Mouse (Mus musculus): ENCODE data around the gene Gm49405. TPM values are rescaled to one million over a fixed set of nuclear protein-coding genes. Genes with fewer than 3 reads are reported as not detected.
"Not testable (repeated sequence)": the region's sequence is repeated elsewhere in the genome, so short reads cannot be mapped to it uniquely, and the experiment has no call there.

Gm49405 gene
- polyA plus RNA-seq, 1 experiment = 2.4 TPM

DNA sequence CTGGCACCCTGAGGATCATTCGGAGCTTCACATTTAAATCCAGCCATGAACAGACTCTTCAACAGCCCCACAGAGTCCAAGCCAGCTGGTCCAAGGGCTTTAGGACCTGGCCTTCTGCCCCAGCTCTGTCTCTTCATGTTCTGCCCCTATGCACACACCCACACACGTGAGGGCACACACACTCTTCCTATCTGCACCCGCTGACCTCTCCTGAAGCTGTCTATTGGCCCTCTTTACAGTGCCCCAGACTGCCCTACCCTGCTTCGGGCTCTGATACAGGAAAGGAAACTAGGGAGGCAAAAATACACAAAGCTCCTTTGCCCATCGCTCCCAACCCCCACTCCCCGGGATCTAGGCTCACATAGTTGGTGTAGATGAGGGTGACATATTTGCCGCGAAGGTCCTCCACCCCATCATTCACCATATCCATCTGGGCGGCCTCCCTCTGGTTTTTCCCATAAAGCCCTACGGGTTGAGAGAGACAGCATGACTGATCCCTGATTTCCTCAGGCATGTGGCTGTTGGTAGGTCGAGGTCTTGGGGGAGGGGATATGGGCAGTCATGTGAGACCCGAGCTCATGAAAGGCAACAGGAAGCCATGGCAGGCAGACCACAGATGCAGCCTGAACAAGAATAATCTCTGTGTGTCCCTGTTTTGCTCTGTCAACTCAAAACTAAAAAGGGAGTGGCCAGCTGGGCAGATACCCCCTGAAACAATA, 36.1 kb downstream of the Gm49405 start:
- no peak overlapping the region for H3K4me3 ChIP-seq (ENCODE audit: low read depth, low read length)

DNA sequence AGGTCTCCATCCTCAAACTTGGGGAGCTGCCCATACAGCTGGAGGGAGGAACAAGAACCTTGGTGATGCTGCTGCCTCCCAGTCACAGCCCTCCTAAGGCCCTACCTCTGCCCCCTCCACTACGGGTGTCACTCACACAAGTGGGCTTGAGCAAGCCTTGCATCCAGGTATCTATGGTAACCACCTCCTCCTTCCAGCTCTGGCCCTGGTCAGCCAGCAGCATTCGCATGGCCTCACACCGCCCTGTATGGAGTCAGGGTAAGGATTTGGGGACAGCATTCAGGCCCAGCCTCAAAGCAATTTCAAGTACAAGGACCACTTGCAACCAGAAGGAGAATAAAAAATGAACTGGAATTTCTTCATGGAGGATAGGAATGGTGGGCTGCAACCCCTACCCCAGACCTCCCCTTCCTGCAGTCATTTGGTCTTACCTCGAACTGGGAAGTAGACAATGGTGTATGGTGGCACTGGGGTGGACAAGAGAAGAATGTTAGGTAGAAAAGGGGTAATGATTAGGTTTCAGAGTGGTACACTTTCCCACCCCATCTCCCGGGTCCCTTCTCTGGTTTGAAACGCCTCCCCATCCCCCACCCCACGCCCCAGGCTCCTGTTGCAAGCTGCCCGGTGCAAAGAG, 36.8 kb downstream of the Gm49405 start:
- H3K27me3 ChIP-seq (ENCODE audit: control insufficient read depth, insufficient read depth, low read length, poor library complexity, severe bottlenecking); H3K36me3 ChIP-seq (ENCODE audit: control insufficient read depth, insufficient read depth, low read length, poor library complexity, severe bottlenecking); H3K4me1 ChIP-seq (ENCODE audit: control insufficient read depth, insufficient read depth, low read length); H3K27ac ChIP-seq (ENCODE audit: insufficient read depth, low read length); H3K9me3 ChIP-seq (replicated peaks; ENCODE audit: control insufficient read depth, insufficient read depth, low read length, poor library complexity, severe bottlenecking): not testable (repeated sequence)
- Histone ChIP-seq H3K9ac (ENCODE audit: low read depth, poor library complexity, severe bottlenecking) (peak overlapping the region; percentile 68), H3K4me3 (ENCODE audit: low read depth, low read length) (peak overlapping the region; percentile 87)

More for the DNA sequence above, 36.1 kb downstream of the Gm49405 start:
- Histone ChIP-seq H3K4me1 (ENCODE audit: control insufficient read depth, insufficient read depth, low read length) (no peaks in the 10 kb centered on the region), H3K27me3 (ENCODE audit: control insufficient read depth, insufficient read depth, low read length, poor library complexity, severe bottlenecking) (no peaks in the 10 kb centered on the region), H3K27ac (ENCODE audit: insufficient read depth, low read length) (no peak overlapping the region), H3K36me3 (ENCODE audit: control insufficient read depth, insufficient read depth, low read length, poor library complexity, severe bottlenecking) (no peaks in the 10 kb centered on the region), H3K9ac (ENCODE audit: low read depth, poor library complexity, severe bottlenecking) (no peak overlapping the region), H3K9me3 (replicated peaks; ENCODE audit: control insufficient read depth, insufficient read depth, low read length, poor library complexity, severe bottlenecking) (no peaks in the 10 kb centered on the region)
- TF ChIP-seq EP300 (IDR thresholded peaks at IDR 0.05; ENCODE audit: insufficient read depth, low read depth, low read length) (no peak), POLR2A (IDR thresholded peaks at IDR 0.05; ENCODE audit: insufficient read depth, low read length) (no peak), CTCF (IDR thresholded peaks at IDR 0.05; ENCODE audit: low read depth, low read length) (no peak)

DNA sequence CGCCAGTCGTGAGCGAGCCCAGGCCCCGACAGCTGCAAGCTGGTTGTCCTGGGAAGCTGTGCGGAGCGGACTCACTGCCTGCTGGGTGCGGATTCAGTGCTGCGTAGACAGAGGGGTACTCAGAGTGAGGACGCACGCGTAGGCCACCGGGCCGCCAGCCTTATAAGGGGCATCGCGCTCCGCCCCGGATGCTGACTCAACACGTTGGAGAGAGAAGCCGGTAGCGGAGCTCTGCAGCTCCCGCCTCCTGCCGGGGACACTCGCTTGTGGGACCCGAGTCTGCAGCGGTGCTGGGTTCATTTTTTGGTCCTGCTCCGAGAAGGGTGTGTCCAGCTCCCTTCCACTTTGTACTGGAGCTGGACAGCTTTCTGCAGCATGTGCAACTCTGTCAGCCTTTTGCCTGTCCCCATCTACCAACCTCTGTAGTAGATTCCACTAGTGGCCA, 37.4 kb downstream of the Gm49405 start, which contains the start of gene Gstp1:
Gene Gstp1 (minus strand): TSS at position 198 of the 445 bp plus-strand sequence.
- peak within 1 kb of the TSS; percentile 87 for H3K4me3 ChIP-seq (ENCODE audit: low read depth, low read length)
- H3K27me3 ChIP-seq (ENCODE audit: control insufficient read depth, insufficient read depth, low read length, poor library complexity, severe bottlenecking) = no peaks in the 10 kb centered on the region
- TF ChIP-seq EP300 (IDR thresholded peaks at IDR 0.05; ENCODE audit: insufficient read depth, low read depth, low read length) (no peak), POLR2A (IDR thresholded peaks at IDR 0.05; ENCODE audit: insufficient read depth, low read length) (peak; percentile 69), CTCF (IDR thresholded peaks at IDR 0.05; ENCODE audit: low read depth, low read length) (no peak)

DNA sequence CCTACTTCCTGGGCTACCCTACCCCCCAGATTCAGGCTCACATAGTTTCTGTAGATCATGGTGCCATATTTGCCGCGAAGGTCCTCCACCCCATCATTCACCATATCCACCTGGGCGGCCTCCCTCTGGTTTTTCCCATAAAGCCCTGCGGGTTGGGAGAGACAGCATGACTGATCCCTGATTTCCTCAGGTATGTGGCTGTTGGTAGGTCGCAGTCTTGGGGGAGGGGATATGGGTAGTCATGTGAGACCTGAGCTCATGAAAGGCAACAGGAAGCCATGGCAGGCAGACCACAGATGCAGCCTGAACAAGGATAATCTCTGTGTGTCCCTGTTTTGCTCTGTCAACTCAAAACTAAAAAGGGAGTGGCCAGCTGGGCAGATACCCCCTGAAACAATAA, 40.5 kb downstream of the Gm49405 start:
- H3K27ac ChIP-seq (ENCODE audit: insufficient read depth, low read length); H3K9ac ChIP-seq (ENCODE audit: low read depth, poor library complexity, severe bottlenecking); H3K4me3 ChIP-seq (ENCODE audit: low read depth, low read length); H3K27me3 ChIP-seq (ENCODE audit: control insufficient read depth, insufficient read depth, low read length, poor library complexity, severe bottlenecking); H3K36me3 ChIP-seq (ENCODE audit: control insufficient read depth, insufficient read depth, low read length, poor library complexity, severe bottlenecking); H3K4me1 ChIP-seq (ENCODE audit: control insufficient read depth, insufficient read depth, low read length): not testable (repeated sequence)
- H3K9me3 ChIP-seq (replicated peaks; ENCODE audit: control insufficient read depth, insufficient read depth, low read length, poor library complexity, severe bottlenecking) = peaks cover 15% of the 10 kb centered on the region

More for the DNA sequence above, 37.4 kb downstream of the Gm49405 start, which contains the start of gene Gstp1:
- H3K9me3 ChIP-seq (replicated peaks; ENCODE audit: control insufficient read depth, insufficient read depth, low read length, poor library complexity, severe bottlenecking) = no peaks in the 10 kb centered on the region
- H3K36me3 ChIP-seq (ENCODE audit: control insufficient read depth, insufficient read depth, low read length, poor library complexity, severe bottlenecking) = no peaks in the 10 kb centered on the region
- no peak within 1 kb of the TSS for H3K27ac ChIP-seq (ENCODE audit: insufficient read depth, low read length)
- peak within 1 kb of the TSS; percentile 68 for H3K9ac ChIP-seq (ENCODE audit: low read depth, poor library complexity, severe bottlenecking)
- H3K4me1 ChIP-seq (ENCODE audit: control insufficient read depth, insufficient read depth, low read length) = no peaks in the 10 kb centered on the region

DNA sequence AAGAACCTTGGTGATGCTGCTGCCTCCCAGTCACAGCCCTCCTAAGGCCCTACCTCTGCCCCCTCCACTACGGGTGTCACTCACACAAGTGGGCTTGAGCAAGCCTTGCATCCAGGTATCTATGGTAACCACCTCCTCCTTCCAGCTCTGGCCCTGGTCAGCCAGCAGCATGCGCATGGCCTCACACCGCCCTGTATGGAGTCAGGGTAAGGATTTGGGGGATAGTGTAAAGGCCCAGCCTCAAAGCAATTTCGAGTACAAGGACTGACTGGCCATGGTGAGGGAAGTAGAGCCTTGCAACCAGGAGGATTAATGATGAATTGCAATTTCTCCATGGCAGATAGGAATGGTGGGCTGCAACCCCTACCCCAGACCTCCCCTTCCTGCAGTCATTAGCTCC, 41.1 kb downstream of the Gm49405 start:
- H3K9me3 ChIP-seq (replicated peaks; ENCODE audit: control insufficient read depth, insufficient read depth, low read length, poor library complexity, severe bottlenecking) = peaks cover 15% of the 10 kb centered on the region
- H3K9ac ChIP-seq (ENCODE audit: low read depth, poor library complexity, severe bottlenecking) = 0 out of 2 replicates have a peak overlapping the region, but pooled peaks have one; percentile 4
- H3K36me3 ChIP-seq (ENCODE audit: control insufficient read depth, insufficient read depth, low read length, poor library complexity, severe bottlenecking); H3K27me3 ChIP-seq (ENCODE audit: control insufficient read depth, insufficient read depth, low read length, poor library complexity, severe bottlenecking); H3K27ac ChIP-seq (ENCODE audit: insufficient read depth, low read length); H3K4me1 ChIP-seq (ENCODE audit: control insufficient read depth, insufficient read depth, low read length): not testable (repeated sequence)
- peak overlapping the region; percentile 63 for H3K4me3 ChIP-seq (ENCODE audit: low read depth, low read length)

DNA sequence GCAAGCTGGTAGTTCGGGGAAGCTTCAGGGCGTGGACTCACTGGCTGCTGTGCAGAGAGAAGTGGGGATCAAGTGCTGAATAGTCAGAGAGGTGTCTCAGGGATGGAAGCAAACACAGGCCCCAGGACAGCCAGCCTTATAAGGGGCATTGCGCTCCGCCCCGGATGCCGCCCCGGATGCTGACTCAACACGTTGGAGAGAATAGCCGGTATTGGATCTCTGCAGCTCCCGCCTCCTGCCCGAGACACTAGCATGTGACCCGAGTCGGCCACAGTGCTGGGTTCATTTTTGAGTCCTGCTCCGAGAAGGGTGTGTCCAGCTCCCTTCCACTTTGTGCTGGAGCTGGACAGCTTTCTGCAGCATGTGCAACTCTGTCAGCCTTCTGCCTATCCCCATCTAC, 41.7 kb downstream of the Gm49405 start:
- Histone ChIP-seq H3K36me3 (ENCODE audit: control insufficient read depth, insufficient read depth, low read length, poor library complexity, severe bottlenecking) (no peaks in the 10 kb centered on the region), H3K4me3 (ENCODE audit: low read depth, low read length) (peak overlapping the region; percentile 63), H3K9ac (ENCODE audit: low read depth, poor library complexity, severe bottlenecking) (0 out of 2 replicates have a peak overlapping the region, but pooled peaks have one; percentile 4), H3K27me3 (ENCODE audit: control insufficient read depth, insufficient read depth, low read length, poor library complexity, severe bottlenecking) (no peaks in the 10 kb centered on the region), H3K4me1 (ENCODE audit: control insufficient read depth, insufficient read depth, low read length) (no peaks in the 10 kb centered on the region), H3K9me3 (replicated peaks; ENCODE audit: control insufficient read depth, insufficient read depth, low read length, poor library complexity, severe bottlenecking) (peaks cover 15% of the 10 kb centered on the region), H3K27ac (ENCODE audit: insufficient read depth, low read length) (no peak overlapping the region)
- TF ChIP-seq EP300 (IDR thresholded peaks at IDR 0.05; ENCODE audit: insufficient read depth, low read depth, low read length) (0 out of 2 replicates have a peak, but pooled peaks have one; percentile 44), CTCF (IDR thresholded peaks at IDR 0.05; ENCODE audit: low read depth, low read length) (no peak), POLR2A (IDR thresholded peaks at IDR 0.05; ENCODE audit: insufficient read depth, low read length) (peak; percentile 52)

DNA sequence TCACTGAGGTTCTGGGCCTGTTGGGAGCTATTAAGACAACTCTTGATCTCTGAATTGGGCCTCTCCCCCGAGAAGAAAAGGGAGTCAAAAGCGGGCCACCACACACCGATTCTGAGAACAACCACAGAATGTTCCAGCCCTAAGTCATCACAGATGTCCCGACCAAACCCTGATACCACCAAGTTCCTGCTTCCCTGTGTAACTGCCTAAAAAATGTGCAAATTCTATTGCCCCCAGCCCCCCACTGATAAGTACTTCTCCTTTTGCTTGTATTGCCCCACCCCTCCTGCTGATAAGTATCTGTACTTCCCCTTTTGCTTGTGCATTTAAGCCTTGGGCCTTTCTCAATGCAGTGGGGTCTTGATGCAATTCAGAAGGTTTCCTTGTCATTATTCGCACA, 43.7 kb downstream of the Gm49405 start:
- not testable (repeated sequence) for H3K4me3 ChIP-seq (ENCODE audit: low read depth, low read length); H3K36me3 ChIP-seq (ENCODE audit: control insufficient read depth, insufficient read depth, low read length, poor library complexity, severe bottlenecking); H3K4me1 ChIP-seq (ENCODE audit: control insufficient read depth, insufficient read depth, low read length); H3K27ac ChIP-seq (ENCODE audit: insufficient read depth, low read length); H3K9ac ChIP-seq (ENCODE audit: low read depth, poor library complexity, severe bottlenecking); H3K27me3 ChIP-seq (ENCODE audit: control insufficient read depth, insufficient read depth, low read length, poor library complexity, severe bottlenecking)
- H3K9me3 ChIP-seq (replicated peaks; ENCODE audit: control insufficient read depth, insufficient read depth, low read length, poor library complexity, severe bottlenecking) = peaks cover 15% of the 10 kb centered on the region

Data from ES-Bruce4 (cell line).